Mouse (Mus musculus): ENCODE results near the gene AU040320.

The AU040320 gene

GRCm38 (mm10) chr4:126852971-126853370 is 99.6 kb downstream of the AU040320 start:
- DNase-seq (ENCODE audit: inconsistent ontology term): no peak

DNA sequence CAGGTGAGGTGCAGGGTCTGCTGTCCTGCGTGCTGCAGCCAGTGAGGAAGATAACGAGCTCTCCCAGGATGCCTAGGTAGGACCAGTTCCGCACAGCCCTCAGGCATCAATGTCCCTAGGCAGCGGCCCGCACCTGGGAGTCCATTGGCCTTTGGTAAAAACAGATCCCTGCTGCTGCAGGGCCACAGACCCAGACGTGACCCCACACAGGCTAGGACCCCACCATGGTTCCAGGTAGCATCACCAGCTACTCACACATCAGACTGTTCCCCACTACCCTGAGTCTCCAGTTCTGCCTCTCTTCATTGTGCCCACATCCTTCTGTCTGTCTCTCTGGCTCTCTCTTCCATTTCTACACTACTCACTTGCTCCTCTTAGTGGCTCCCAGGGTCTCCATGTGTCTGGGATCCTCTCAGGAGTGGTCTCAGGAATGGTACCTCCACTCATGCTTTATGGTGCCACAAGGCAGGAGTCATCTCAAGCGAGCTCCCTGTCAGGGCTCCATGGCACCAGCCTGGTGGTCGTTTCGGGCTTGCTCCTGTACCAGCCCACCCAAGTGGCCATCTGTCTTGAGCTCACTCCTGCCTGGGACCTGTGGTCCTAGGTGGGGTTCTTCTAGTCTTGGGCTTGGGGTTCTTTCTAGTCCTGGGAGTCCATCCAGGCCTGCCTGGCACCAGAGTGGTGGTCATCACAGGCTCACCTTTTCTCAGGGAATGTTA is 107.1 kb downstream of the AU040320 start:
- DNase-seq (ENCODE audit: inconsistent ontology term): no peak

DNA sequence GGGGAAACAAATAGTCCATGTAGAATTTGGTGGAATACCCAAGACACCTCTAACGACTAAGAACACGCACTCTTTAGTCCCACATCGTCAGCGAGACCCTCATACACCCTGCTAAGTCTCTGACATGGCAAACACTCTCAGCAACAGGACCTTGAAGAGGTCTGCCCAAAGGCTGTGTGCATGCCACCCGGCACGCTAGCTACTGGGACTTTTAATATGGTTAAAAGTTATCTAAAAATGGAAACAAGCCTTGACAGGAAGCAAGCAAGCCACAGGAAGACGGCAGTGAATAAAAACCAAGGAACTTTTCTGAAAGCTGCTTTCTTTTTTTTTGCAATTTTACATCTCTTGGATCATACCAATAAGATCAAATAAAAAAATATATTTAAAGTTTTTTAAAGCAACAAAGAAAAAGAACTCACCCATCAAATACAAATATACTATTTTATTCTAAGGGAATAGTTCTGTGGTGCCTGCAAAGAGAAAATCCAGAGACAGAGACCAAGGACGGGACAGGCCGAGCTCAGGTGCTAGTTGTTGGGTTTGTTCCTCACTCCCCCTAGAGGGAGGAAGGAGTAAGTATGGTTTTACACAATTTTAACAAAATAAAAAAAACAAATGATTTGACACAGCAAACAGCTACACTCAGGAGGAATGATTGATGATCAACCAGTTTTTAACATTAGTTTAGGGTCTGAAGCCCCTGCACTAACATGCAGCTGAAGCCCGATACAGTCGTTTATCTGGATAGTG is 108.3 kb downstream of the AU040320 start:
- DNase-seq (ENCODE audit: inconsistent ontology term): no peak

- DNase-seq (ENCODE audit: inconsistent ontology term): no peak
Measured at GRCm38 (mm10) chr4:126868699-126869098, 115.4 kb downstream of the AU040320 start.

GRCm38 (mm10) chr4:126872717-126873116 is 119.4 kb downstream of the AU040320 start:
- peak; percentile 72 for DNase-seq (ENCODE audit: inconsistent ontology term)

GRCm38 (mm10) chr4:126879560-126880275 is 126.4 kb downstream of the AU040320 start:
- DNase-seq (ENCODE audit: inconsistent ontology term): no peak

DNA sequence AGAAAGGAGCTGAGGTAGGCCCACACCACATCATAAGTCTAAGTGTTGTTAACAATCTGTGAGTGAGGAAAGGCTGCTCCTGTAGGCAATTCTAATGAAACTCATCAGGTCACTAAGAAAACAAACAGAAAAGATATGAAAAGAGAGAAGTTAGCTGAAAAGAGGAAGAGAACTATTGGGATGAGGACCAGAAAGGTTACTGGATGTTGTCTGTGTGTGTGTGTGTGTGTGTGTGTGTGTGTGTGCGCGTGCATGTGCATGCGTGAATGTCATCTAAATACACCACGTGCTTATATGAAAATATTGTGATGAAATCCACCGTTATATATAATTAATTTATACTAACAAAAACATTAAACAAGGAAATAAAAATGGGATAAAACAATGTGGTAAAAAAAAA is 130.3 kb downstream of the AU040320 start:
- no peak for DNase-seq (ENCODE audit: inconsistent ontology term)

DNA sequence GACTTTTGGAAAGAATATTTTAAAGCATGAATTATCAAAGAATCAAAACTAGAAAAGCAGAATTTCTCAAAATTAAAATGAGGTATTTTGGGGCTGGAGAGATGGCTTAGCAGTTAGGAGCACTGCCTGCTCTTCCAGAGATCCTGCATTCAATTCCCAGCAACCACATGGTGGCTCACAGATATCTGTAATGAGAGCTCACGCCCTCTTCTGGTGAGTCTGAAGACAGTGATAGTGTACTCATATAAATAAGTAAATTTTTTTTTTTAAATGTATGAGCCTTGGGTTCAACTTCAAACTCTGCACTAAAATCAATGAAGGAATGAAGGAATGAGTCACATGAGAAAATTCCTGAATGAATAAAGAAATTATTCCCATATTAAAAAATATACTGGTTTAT is 132.6 kb downstream of the AU040320 start:
- no peak for DNase-seq (ENCODE audit: inconsistent ontology term)

- DNase-seq (ENCODE audit: inconsistent ontology term): no peak
Measured at GRCm38 (mm10) chr4:126889879-126890278, 136.5 kb downstream of the AU040320 start.

Data from Muller cell, postnatal 12 days (primary cell).